Comparison of ENCODE assay signal across 14 mouse cellular contexts in the genomic region with DNA sequence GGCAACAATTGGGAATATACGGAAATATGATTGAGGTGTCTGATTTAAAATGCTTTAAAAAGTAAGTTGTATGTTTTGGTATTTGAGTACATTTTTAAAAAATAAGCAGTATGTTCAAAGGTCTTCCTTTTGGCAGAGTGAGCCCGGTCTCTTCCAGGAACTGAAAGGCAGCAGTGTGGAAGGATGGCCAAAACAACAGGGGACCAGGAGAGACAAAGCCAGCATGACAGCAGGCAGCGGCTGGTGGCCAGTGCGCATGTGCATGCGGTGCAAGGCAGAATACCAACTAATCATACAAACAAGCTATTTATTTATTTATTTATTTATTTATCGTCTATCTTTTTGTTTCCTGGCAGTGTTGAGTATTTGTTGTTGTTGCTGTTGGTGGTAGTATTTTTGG. TPM values are rescaled to one million over a fixed set of nuclear protein-coding genes. Genes with fewer than 3 reads are reported as not detected.
A peak's percentile ranks its signal among the peaks of the same experiment; 100 is the strongest.
DNase-seq lines count a peak whose midpoint lies in the region; ATAC-seq and TF ChIP-seq lines count a peak whose summit lies in the region.
"Had no signal": no experiment of that assay in that cellular context is flagged by ENCODE, and none has a peak within 500 bp of the region (broad histone marks: within the 10 kb centered on the region; RNA-seq: fewer than 3 reads in every experiment).

No protein-coding gene starts in this region.

- no peaks in the 10 kb centered on the region for H3K9me3 ChIP-seq in kidney, embryonic 14.5 days (ENCODE audit: control insufficient read depth, low read length)
- no peaks in the 10 kb centered on the region for H3K9me3 ChIP-seq in midbrain, postnatal 0 days (ENCODE audit: low read length)
- no peaks in the 10 kb centered on the region for H3K9me3 ChIP-seq in midbrain, embryonic 11.5 days (ENCODE audit: control insufficient read depth, low read length)
- H3K9me3 ChIP-seq: embryonic facial prominence, embryonic 12.5 days; forebrain, embryonic 12.5 days; intestine, embryonic 15.5 days; liver, embryonic 13.5 days had no signal

- H3K27me3 ChIP-seq in kidney, adult 2 months (replicated peaks; ENCODE audit: control insufficient read depth, insufficient read depth, low read length) = no peaks in the 10 kb centered on the region
- no peaks in the 10 kb centered on the region for H3K27me3 ChIP-seq in kidney, embryonic 14.5 days (ENCODE audit: control insufficient read depth, insufficient read depth, low read length)
- H3K27me3 ChIP-seq in midbrain, postnatal 0 days (ENCODE audit: insufficient read depth, low read length) = no peaks in the 10 kb centered on the region
- H3K27me3 ChIP-seq in midbrain, embryonic 11.5 days (ENCODE audit: control insufficient read depth, insufficient read depth, low read length) = no peaks in the 10 kb centered on the region
- H3K27me3 ChIP-seq: embryonic facial prominence, embryonic 12.5 days; forebrain, embryonic 12.5 days; intestine, embryonic 15.5 days; liver, embryonic 13.5 days had no signal

- no peak for TF ChIP-seq POLR2A in kidney, adult 2 months (IDR thresholded peaks at IDR 0.05; ENCODE audit: low read depth, low read length)

- no peak overlapping the region for H3K4me3 ChIP-seq in kidney, adult 2 months (ENCODE audit: insufficient read depth, low read depth, low read length)
- no peak overlapping the region for H3K4me3 ChIP-seq in kidney, embryonic 14.5 days (ENCODE audit: low read length)
- H3K4me3 ChIP-seq in midbrain, postnatal 0 days (ENCODE audit: low read depth, low read length) = no peak overlapping the region
- H3K4me3 ChIP-seq in midbrain, embryonic 11.5 days (ENCODE audit: low read depth, low read length) = no peak overlapping the region
- H3K4me3 ChIP-seq: embryonic facial prominence, embryonic 12.5 days; forebrain, embryonic 12.5 days; intestine, embryonic 15.5 days; liver, embryonic 13.5 days had no signal

- H3K36me3 ChIP-seq in kidney, adult 2 months (ENCODE audit: control insufficient read depth, insufficient read depth, low read length) = no peaks in the 10 kb centered on the region
- H3K36me3 ChIP-seq in kidney, embryonic 14.5 days (ENCODE audit: control insufficient read depth, insufficient read depth, low read length) = no peaks in the 10 kb centered on the region
- H3K36me3 ChIP-seq in midbrain, postnatal 0 days (ENCODE audit: insufficient read depth, low read length) = no peaks in the 10 kb centered on the region
- no peaks in the 10 kb centered on the region for H3K36me3 ChIP-seq in midbrain, embryonic 11.5 days (ENCODE audit: control insufficient read depth, insufficient read depth, low read length)
- H3K36me3 ChIP-seq: embryonic facial prominence, embryonic 12.5 days; forebrain, embryonic 12.5 days; intestine, embryonic 15.5 days; liver, embryonic 13.5 days had no signal

- 84% methylated on average over 6 of the region's 6 CpGs for WGBS in kidney, adult 2 months
- WGBS in kidney, embryonic 14.5 days = over 99% methylated on average over 6 of the region's 6 CpGs
- WGBS in midbrain, postnatal 0 days = 59% methylated on average over 6 of the region's 6 CpGs
- WGBS in midbrain, embryonic 11.5 days = 90% methylated on average over 6 of the region's 6 CpGs

- H3K4me1 ChIP-seq in kidney, adult 2 months (ENCODE audit: control insufficient read depth, insufficient read depth, low read length) = no peaks in the 10 kb centered on the region
- peaks cover 3% of the 10 kb centered on the region; the same call in 1 of the 2 replicates for H3K4me1 ChIP-seq in kidney, embryonic 14.5 days (ENCODE audit: control insufficient read depth, insufficient read depth, low read length)
- no peaks in the 10 kb centered on the region for H3K4me1 ChIP-seq in midbrain, postnatal 0 days (ENCODE audit: insufficient read depth, low read length)
- no peaks in the 10 kb centered on the region for H3K4me1 ChIP-seq in midbrain, embryonic 11.5 days (ENCODE audit: control insufficient read depth, insufficient read depth, low read length)
- H3K4me1 ChIP-seq: embryonic facial prominence, embryonic 12.5 days; intestine, embryonic 15.5 days; liver, embryonic 13.5 days had no signal

- peak; percentile 42 for DNase-seq in kidney, adult 2 months
- DNase-seq in midbrain, postnatal 0 days (ENCODE audit: low spot score) = peak; percentile 71
- DNase-seq in midbrain, embryonic 11.5 days (ENCODE audit: low spot score, missing footprints) = no peak
- peak; percentile 73 to 78 for DNase-seq in cerebellum, adult 18-20 months
- DNase-seq in heart, postnatal 36 days = peak; percentile 24 to 35
- DNase-seq in urinary bladder, postnatal 4 days (ENCODE audit: low spot score in 2 of 2) = no peak
- DNase-seq: liver, embryonic 13.5 days; right cerebral cortex, postnatal 25 days; thymus, postnatal 36 days had no signal

- TF ChIP-seq CTCF in kidney, adult 2 months (conservative IDR thresholded peaks at IDR 0.05; ENCODE audit: insufficient read depth, insufficient read length, low read depth, low read length) = no peak
- TF ChIP-seq CTCF in midbrain, postnatal 0 days (IDR thresholded peaks at IDR 0.05) = no peak

- no peak overlapping the region for H3K9ac ChIP-seq in kidney, embryonic 14.5 days (ENCODE audit: low read depth, low read length)
- no peak overlapping the region for H3K9ac ChIP-seq in midbrain, postnatal 0 days (replicated peaks; ENCODE audit: low read length, poor library complexity, severe bottlenecking)
- H3K9ac ChIP-seq in midbrain, embryonic 11.5 days (ENCODE audit: low read length) = no peak overlapping the region
- H3K9ac ChIP-seq: embryonic facial prominence, embryonic 12.5 days; forebrain, embryonic 12.5 days; intestine, embryonic 15.5 days; liver, embryonic 13.5 days had no signal

- no peak for ATAC-seq in kidney, embryonic 14.5 days (ENCODE audit: low FRiP score, low TSS enrichment)
- ATAC-seq in midbrain, postnatal 0 days (ENCODE audit: low FRiP score) = no peak; the same call in 1 of the 2 replicates
- no peak for ATAC-seq in midbrain, embryonic 11.5 days (ENCODE audit: low FRiP score)
- ATAC-seq: CD4-positive, CD25-positive, alpha-beta regulatory T cell, adult 4 months; intestine, embryonic 15.5 days had no signal

- intact Hi-C loops in heart, postnatal 36 days (cut with DNase I) = no loop called here

- H3K27ac ChIP-seq in kidney, adult 2 months (ENCODE audit: insufficient read depth, low read depth, low read length) = no peak overlapping the region
- H3K27ac ChIP-seq in kidney, embryonic 14.5 days (ENCODE audit: low read depth, low read length) = no peak overlapping the region
- H3K27ac ChIP-seq in midbrain, postnatal 0 days (ENCODE audit: low read depth, low read length) = no peak overlapping the region
- no peak overlapping the region for H3K27ac ChIP-seq in midbrain, embryonic 11.5 days (ENCODE audit: low read depth, low read length)
- H3K27ac ChIP-seq: embryonic facial prominence, embryonic 12.5 days; forebrain, embryonic 12.5 days; intestine, embryonic 15.5 days; liver, embryonic 13.5 days had no signal

- H3K4me2 ChIP-seq in kidney, embryonic 14.5 days (replicated peaks; ENCODE audit: low read depth, low read length) = no peak overlapping the region
- H3K4me2 ChIP-seq in midbrain, postnatal 0 days (ENCODE audit: low read depth, low read length, poor library complexity, severe bottlenecking) = no peak overlapping the region
- H3K4me2 ChIP-seq in midbrain, embryonic 11.5 days = no peak overlapping the region
- H3K4me2 ChIP-seq: embryonic facial prominence, embryonic 12.5 days; forebrain, embryonic 12.5 days; intestine, embryonic 15.5 days; liver, embryonic 13.5 days had no signal

RNA-seq across cellular contexts. Expression of a gene that starts 59.9 kb away (rescaled TPM):
- polyA plus RNA-seq in kidney, adult 2 months (2012; rRNA removed) = 7.8 and 8.5 TPM in 2 replicates
- polyA plus RNA-seq in kidney, embryonic 14.5 days (2014; fragmentation: Nextera tagmentation; extraction: Ambion mirVana) = 51.7 and 64.1 TPM in 2 replicates
- total RNA-seq in midbrain, postnatal 0 days (2014; rRNA removed) = 26.2 and 27.5 TPM in 2 replicates
- 27.5 and 27.9 TPM in 2 replicates for polyA plus RNA-seq in midbrain, postnatal 0 days (2015; fragmentation: Nextera tagmentation; extraction: Ambion mirVana)
- polyA plus RNA-seq in midbrain, embryonic 11.5 days (2014; fragmentation: Nextera tagmentation; extraction: Ambion mirVana) = 69.0 and 82.0 TPM in 2 replicates
- total RNA-seq in heart, postnatal 36 days (2021) = 10 to 100 TPM; 25.6 to 26.2 TPM

Comparison
In these comparisons a context has a peak if more than half of its experiments do, and no peak if none do; other contexts are left out.
1. DNase-seq: peak in kidney, adult 2 months (single experiment), midbrain, postnatal 0 days (single experiment), cerebellum, adult 18-20 months (2 of 2) and heart, postnatal 36 days (2 of 2); none in midbrain, embryonic 11.5 days (single experiment) and urinary bladder, postnatal 4 days (0 of 2).